Mouse (Mus musculus) urinary bladder, postnatal 0 days (tissue): ENCODE results near the gene Tspan6. TPM values are rescaled to one million over a fixed set of nuclear protein-coding genes. Genes with fewer than 3 reads are reported as not detected.

ENCODE experiments used
- polyA plus RNA-seq: library from polyadenylated mRNA; unstranded; fragments of >200 nt; fragmentation: Nextera tagmentation; extraction: Ambion mirVana; gene quantifications from 2 replicates; pipeline ENCODE4 v1.2.1, GENCODE M21; 2015

The Tspan6 gene
- polyA plus RNA-seq, result 65.2 and 83.0 TPM in 2 replicates

GRCm38 (mm10) chrX:133898014-133898542 is at the start of gene Tspan6:
Gene Tspan6, minus strand, starts transcription at chrX:133898429.

GRCm38 (mm10) chrX:133908261-133908660 is 10.0 kb upstream of the Tspan6 start, which contains the start of gene Srpx2:
Gene Srpx2, plus strand, starts transcription at chrX:133908426.

GRCm38 (mm10) chrX:133850680-133851079 is 47.5 kb downstream of the Tspan6 start, which contains the start of gene Tnmd:
Gene Tnmd, plus strand, starts transcription at chrX:133850980.

Other genes starting within 250 kb of the Tspan6 start
- 1.7 and 3.7 TPM in 2 replicates for gene Pcdh19, start 209.4 kb downstream of the Tspan6 start, polyA plus RNA-seq
- gene Tnmd, start 47.4 kb downstream of the Tspan6 start, polyA plus RNA-seq, result 8.6 and 10.5 TPM in 2 replicates
- 6.1 and 6.5 TPM in 2 replicates for gene Srpx2, start 10.0 kb upstream of the Tspan6 start, polyA plus RNA-seq
- gene Sytl4, start 83.4 kb upstream of the Tspan6 start, polyA plus RNA-seq, result 2.3 and 2.7 TPM in 2 replicates
- 11.1 and 13.1 TPM in 2 replicates for gene Cstf2, start 160.8 kb upstream of the Tspan6 start, polyA plus RNA-seq